ENCODE assay signal across 7 mouse cellular contexts in genomic region chr9:97111506-97111905, GRCm38 (mm10). TPM values are rescaled to one million over a fixed set of nuclear protein-coding genes. Genes with fewer than 3 reads are reported as not detected.
DNase-seq lines count a peak whose midpoint lies in the region; ATAC-seq and TF ChIP-seq lines count a peak whose summit lies in the region.

No protein-coding gene starts in this region.

- peak overlapping the region; percentile 75; the same call in 1 of the 2 replicates for H3K4me2 ChIP-seq in CH12.LX (ENCODE audit: insufficient read depth, low read depth, poor library complexity, severe bottlenecking)
- H3K4me2 ChIP-seq in liver, embryonic 11.5 days: peak overlapping the region; percentile 75

- H3K4me3 ChIP-seq in CH12.LX (replicated peaks in 1 of 3; ENCODE audit: low read depth in 2 of 3, low read length in 2 of 3, poor library complexity in 1 of 3) (peak overlapping the region; percentile 54 to 98 (median 85)), ES-Bruce4 (ENCODE audit: low read depth, low read length) (peak overlapping the region; percentile 86)
- peak overlapping the region; percentile 84 for H3K4me3 ChIP-seq in hindbrain, embryonic 10.5 days
- peak overlapping the region; percentile 90 for H3K4me3 ChIP-seq in liver, embryonic 11.5 days (ENCODE audit: low read depth, low read length)

- no peak for DNase-seq in CH12.LX (ENCODE audit: extremely low read depth)
- no peak for DNase-seq in hindbrain, embryonic 10.5 days (ENCODE audit: low spot score)
- DNase-seq in liver, embryonic 11.5 days (ENCODE audit: low spot score): no peak
- DNase-seq in right cerebral cortex, postnatal 10 days (ENCODE audit: low spot score in 2 of 2): no peak
- no peak for DNase-seq in cerebellum, adult 11-12 months

- H3K27ac ChIP-seq in CH12.LX (ENCODE audit: insufficient read depth, low read depth): no peak overlapping the region
- peak overlapping the region; percentile 86 for H3K27ac ChIP-seq in ES-Bruce4 (ENCODE audit: insufficient read depth, low read length)
- H3K27ac ChIP-seq in hindbrain, embryonic 10.5 days: peak overlapping the region; percentile 96
- peak overlapping the region; percentile 9; the same call in 1 of the 2 replicates for H3K27ac ChIP-seq in liver, embryonic 11.5 days (ENCODE audit: low read depth, low read length)

- H3K9ac ChIP-seq in CH12.LX (ENCODE audit: insufficient read depth, low read depth) (peak overlapping the region; percentile 59), ES-Bruce4 (ENCODE audit: low read depth, poor library complexity, severe bottlenecking) (peak overlapping the region; percentile 78)
- peak overlapping the region; percentile 91 for H3K9ac ChIP-seq in liver, embryonic 11.5 days (ENCODE audit: low read depth, low read length)

- in situ Hi-C loops in CH12.LX (cut with MboI; ENCODE audit: low pct_ligation_motif_present, low pct_unique_long_range_greater_than_20kb, low sequenced_read_pairs): no loop called here

- 8% methylated on average over 6 of the region's 6 CpGs for WGBS in hindbrain, embryonic 10.5 days
- WGBS in liver, embryonic 11.5 days: 8% methylated on average over 6 of the region's 6 CpGs

- H3K79me2 ChIP-seq in CH12.LX (replicated peaks; ENCODE audit: control insufficient read depth, extremely low read depth, insufficient read depth, poor library complexity, severe bottlenecking): peaks cover 17% of the 10 kb centered on the region

- no peaks in the 10 kb centered on the region for H3K9me3 ChIP-seq in CH12.LX (replicated peaks; ENCODE audit: low read length)
- H3K9me3 ChIP-seq in ES-Bruce4 (replicated peaks; ENCODE audit: control insufficient read depth, insufficient read depth, low read length, poor library complexity, severe bottlenecking): no peaks in the 10 kb centered on the region
- H3K9me3 ChIP-seq in hindbrain, embryonic 10.5 days: no peaks in the 10 kb centered on the region; the same call in 1 of the 2 replicates
- no peaks in the 10 kb centered on the region for H3K9me3 ChIP-seq in liver, embryonic 11.5 days (ENCODE audit: control insufficient read depth, low read length)

- TF ChIP-seq RAD21 in CH12.LX (IDR thresholded peaks at IDR 0.05; ENCODE audit: low read depth, low read length): no peak

- TF ChIP-seq POLR2A in CH12.LX (IDR thresholded peaks at IDR 0.05; ENCODE audit: low read depth, low read length) (no peak), ES-Bruce4 (IDR thresholded peaks at IDR 0.05; ENCODE audit: insufficient read depth, low read length) (no peak)

- dilution Hi-C loops in CH12.LX (cut with MboI; ENCODE audit: extremely low pct_ligation_motif_present, extremely low pct_unique_long_range_greater_than_20kb, low sequenced_read_pairs): no loop called here

- H3K36me3 ChIP-seq in CH12.LX (replicated peaks in 1 of 2; ENCODE audit: control insufficient read depth in 1 of 2, insufficient read depth in 1 of 2, low read length in 1 of 2) (peaks cover 0 to 3% of the 10 kb centered on the region in 2 experiments), ES-Bruce4 (ENCODE audit: control insufficient read depth, insufficient read depth, low read length, poor library complexity, severe bottlenecking) (peaks cover 5% of the 10 kb centered on the region; the same call in 1 of the 2 replicates)
- peaks cover 8% of the 10 kb centered on the region; the same call in 1 of the 2 replicates for H3K36me3 ChIP-seq in hindbrain, embryonic 10.5 days
- no peaks in the 10 kb centered on the region for H3K36me3 ChIP-seq in liver, embryonic 11.5 days (ENCODE audit: control insufficient read depth, insufficient read depth, low read length)

- no peaks in the 10 kb centered on the region for H3K27me3 ChIP-seq in CH12.LX (replicated peaks)
- no peaks in the 10 kb centered on the region for H3K27me3 ChIP-seq in ES-Bruce4 (ENCODE audit: control insufficient read depth, insufficient read depth, low read length, poor library complexity, severe bottlenecking)
- no peaks in the 10 kb centered on the region for H3K27me3 ChIP-seq in hindbrain, embryonic 10.5 days (ENCODE audit: insufficient read depth, poor library complexity, severe bottlenecking)
- no peaks in the 10 kb centered on the region for H3K27me3 ChIP-seq in liver, embryonic 11.5 days (replicated peaks; ENCODE audit: control insufficient read depth, insufficient read depth, low read length)

- no peak for TF ChIP-seq CTCF in CH12.LX (conservative IDR thresholded peaks at IDR 0.05 in 1 of 2, IDR thresholded peaks at IDR 0.05 in 1 of 2; ENCODE audit: low read depth in 2 of 2, low read length in 2 of 2)
- TF ChIP-seq CTCF in ES-Bruce4 (IDR thresholded peaks at IDR 0.05; ENCODE audit: low read depth, low read length): no peak

- TF ChIP-seq EP300 in CH12.LX (IDR thresholded peaks at IDR 0.05; ENCODE audit: low read length): no peak
- TF ChIP-seq EP300 in ES-Bruce4 (IDR thresholded peaks at IDR 0.05; ENCODE audit: insufficient read depth, low read depth, low read length): no peak

- no peak for ATAC-seq in liver, embryonic 11.5 days (replicated peaks; ENCODE audit: low FRiP score)
- no peak for ATAC-seq in megakaryocyte-erythroid progenitor cell, adult 5-6 weeks (replicated peaks; ENCODE audit: low FRiP score, low TSS enrichment, poor library complexity, severe bottlenecking)

- peaks cover 3 to 29% of the 10 kb centered on the region in 2 experiments for H3K4me1 ChIP-seq in CH12.LX (ENCODE audit: control insufficient read depth in 1 of 2, insufficient read depth in 2 of 2)
- peaks cover 4% of the 10 kb centered on the region for H3K4me1 ChIP-seq in ES-Bruce4 (ENCODE audit: control insufficient read depth, insufficient read depth, low read length)
- peaks cover 34% of the 10 kb centered on the region for H3K4me1 ChIP-seq in hindbrain, embryonic 10.5 days (replicated peaks)
- H3K4me1 ChIP-seq in liver, embryonic 11.5 days (replicated peaks; ENCODE audit: control insufficient read depth, insufficient read depth, low read length): peaks cover 15% of the 10 kb centered on the region

TF ChIP-seq in CH12.LX, 34 proteins besides CTCF, POLR2A, EP300 and RAD21:
- TF ChIP-seq CHD1 (IDR thresholded peaks at IDR 0.05; ENCODE audit: low read depth, low read length) (no peak), HCFC1 (IDR thresholded peaks at IDR 0.05; ENCODE audit: low read depth, low read length) (no peak), ELF1 (IDR thresholded peaks at IDR 0.05; ENCODE audit: low read depth, low read length) (no peak), JUN (IDR thresholded peaks at IDR 0.05; ENCODE audit: insufficient read depth, low read depth, low read length) (no peak), BHLHE40 (IDR thresholded peaks at IDR 0.05; ENCODE audit: low read depth, low read length) (no peak), UBTF (IDR thresholded peaks at IDR 0.05; ENCODE audit: low read depth, low read length) (no peak), TCF12 (IDR thresholded peaks at IDR 0.05; ENCODE audit: low read depth, low read length) (no peak), MAX (IDR thresholded peaks at IDR 0.05; ENCODE audit: low read length) (no peak), CHD2 (IDR thresholded peaks at IDR 0.05; ENCODE audit: low read length) (no peak), SIN3A (IDR thresholded peaks at IDR 0.05; ENCODE audit: low read length) (no peak), MXI1 (IDR thresholded peaks at IDR 0.05; ENCODE audit: low read depth, low read length) (no peak), GABPA (IDR thresholded peaks at IDR 0.05; ENCODE audit: insufficient replicate concordance, low read depth, low read length) (no peak), ZNF384 (IDR thresholded peaks at IDR 0.05; ENCODE audit: low read depth, low read length) (no peak), ETS1 (conservative IDR thresholded peaks at IDR 0.05; ENCODE audit: low read depth, low read length) (no peak), KAT2A (IDR thresholded peaks at IDR 0.05; ENCODE audit: insufficient replicate concordance, low read length) (no peak), PAX5 (IDR thresholded peaks at IDR 0.05; ENCODE audit: low read length) (no peak), NRF1 (IDR thresholded peaks at IDR 0.05; ENCODE audit: low read depth, low read length) (no peak), MYC (IDR thresholded peaks at IDR 0.05; ENCODE audit: low read depth, low read length) (no peak), USF2 (conservative IDR thresholded peaks at IDR 0.05; ENCODE audit: low read depth, low read length) (no peak), POLR2AphosphoS2 (IDR thresholded peaks at IDR 0.05; ENCODE audit: low read depth, low read length) (no peak)

RNA-seq across cellular contexts. Expression of gene Slc25a36, which starts 0.5 kb away (rescaled TPM):
- total RNA-seq in CH12.LX (2012; rRNA removed) (12.9 and 18.7 TPM in 2 replicates), CH12.LX (2014; rRNA removed) (35.6 and 38.9 TPM in 2 replicates)
- polyA plus RNA-seq in CH12.LX (2012; ENCODE audit: insufficient read length, low read depth) (12.0 and 14.9 TPM in 2 replicates), ES-Bruce4 (2011; ENCODE audit: insufficient read depth, insufficient read length, low read depth, missing spikeins) (401 and 402 TPM in 2 replicates)
- 50.1 and 57.6 TPM in 2 replicates for polyA plus RNA-seq in hindbrain, embryonic 10.5 days (2016; fragmentation: Nextera tagmentation; extraction: Ambion mirVana)
- 37.2 and 38.6 TPM in 2 replicates for polyA plus RNA-seq in liver, embryonic 11.5 days (2014; fragmentation: Nextera tagmentation; extraction: Ambion mirVana)
- 54.4 and 82.6 TPM in 2 replicates for total RNA-seq in megakaryocyte-erythroid progenitor cell, adult 5-6 weeks (2014; fragmentation: Nextera tagmentation)
- 55.7 and 73.3 TPM in 2 replicates for total RNA-seq in megakaryocyte-erythroid progenitor cell, adult 5-6 weeks (2017)
